Mouse (Mus musculus): Measurements from ENCODE around the gene Gjc3. TPM values are rescaled to one million over a fixed set of nuclear protein-coding genes. Genes with fewer than 3 reads are reported as not detected.
A peak's percentile ranks its signal among the peaks of the same experiment; 100 is the strongest.

Gene Gjc3
- polyA plus RNA-seq, 1 experiment from 2014 or later = 0.22 TPM

- Histone ChIP-seq H3K27me3 (ENCODE audit: insufficient read depth, low read length) (no peaks in the 10 kb centered on the region), H3K4me2 (ENCODE audit: low read depth, low read length) (no peak overlapping the region), H3K36me3 (replicated peaks; ENCODE audit: insufficient read depth, low read length) (no peaks in the 10 kb centered on the region), H3K9me3 (ENCODE audit: low read length) (no peaks in the 10 kb centered on the region), H3K9ac (replicated peaks) (no peak overlapping the region), H3K4me1 (ENCODE audit: insufficient read depth) (0 out of 2 replicates have a peak, but pooled peaks cover 3% of the 10 kb centered on the region), H3K27ac (ENCODE audit: low read depth) (peak overlapping the region; percentile 68), H3K4me3 (ENCODE audit: low read depth, low read length) (no peak overlapping the region)
- TF ChIP-seq EP300 (IDR thresholded peaks at IDR 0.05; ENCODE audit: low read depth) (no peak), CTCF (IDR thresholded peaks at IDR 0.05; ENCODE audit: low read depth) (no peak)
- 32% methylated on average over 1 of the region's 1 CpGs for WGBS (ENCODE audit: insufficient replicate concordance)
- ATAC-seq (no peak), DNase-seq (no peak)
Measured at GRCm38 (mm10) chr5:137977291-137977690, 14.4 kb upstream of the Gjc3 start.

DNA sequence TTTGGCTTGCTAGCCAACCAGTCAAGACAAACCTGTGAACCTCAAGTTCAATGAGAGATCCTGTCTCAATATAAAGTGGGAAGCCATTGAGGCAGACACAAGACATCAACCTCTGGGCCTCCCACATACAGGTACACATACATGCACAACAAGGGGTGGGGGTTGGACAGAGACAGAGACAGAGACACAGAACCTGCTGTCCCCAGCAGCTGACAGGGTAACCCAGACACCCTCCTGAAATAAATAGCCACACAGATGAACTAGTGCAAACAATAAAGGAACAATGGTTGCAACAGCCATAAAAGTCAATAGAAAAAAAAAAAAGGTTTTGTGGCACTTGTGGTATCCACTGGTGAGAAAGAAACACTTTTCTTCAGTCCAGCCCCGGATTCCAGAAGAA, 12.5 kb upstream of the Gjc3 start:
- no peaks in the 10 kb centered on the region for H3K36me3 ChIP-seq (replicated peaks; ENCODE audit: insufficient read depth, low read length)
- no peak overlapping the region for H3K4me3 ChIP-seq (ENCODE audit: low read depth, low read length)
- WGBS (ENCODE audit: insufficient replicate concordance) = 25% methylated on average over 1 of the region's 1 CpGs
- peak; percentile 79 for ATAC-seq
- peak; percentile 32 for DNase-seq
- H3K27ac ChIP-seq (ENCODE audit: low read depth) = peak overlapping the region; percentile 95
- H3K4me2 ChIP-seq (ENCODE audit: low read depth, low read length) = no peak overlapping the region
- peak; percentile 50; the same call in 1 of the 2 replicates for TF ChIP-seq EP300 (IDR thresholded peaks at IDR 0.05; ENCODE audit: low read depth)
- TF ChIP-seq CTCF (IDR thresholded peaks at IDR 0.05; ENCODE audit: low read depth) = no peak
- H3K9me3 ChIP-seq (ENCODE audit: low read length) = no peaks in the 10 kb centered on the region
- H3K4me1 ChIP-seq (ENCODE audit: insufficient read depth) = 0 out of 2 replicates have a peak, but pooled peaks cover 3% of the 10 kb centered on the region
- H3K27me3 ChIP-seq (ENCODE audit: insufficient read depth, low read length) = no peaks in the 10 kb centered on the region
- no peak overlapping the region for H3K9ac ChIP-seq (replicated peaks)

DNA sequence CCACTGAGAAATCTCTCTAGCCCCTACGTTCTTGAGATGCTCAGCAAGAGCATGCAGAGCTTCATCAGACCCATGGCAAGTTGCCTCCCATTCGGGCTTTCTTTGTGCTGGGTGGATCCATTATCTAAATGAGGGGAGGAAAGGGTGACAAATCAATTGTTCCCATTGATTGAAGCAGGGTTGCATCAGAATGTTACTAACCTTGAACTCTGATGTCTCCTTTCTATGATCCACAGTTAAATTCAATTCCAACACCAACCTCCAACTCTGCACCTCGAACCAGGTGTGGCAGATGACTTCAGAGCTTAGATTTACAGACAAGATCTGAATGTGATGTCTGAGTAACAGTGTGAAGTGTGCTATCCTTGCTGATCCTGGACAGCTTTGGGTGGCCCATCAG, 11.8 kb upstream of the Gjc3 start:
- ATAC-seq = peak; percentile 73
- H3K4me1 ChIP-seq (ENCODE audit: insufficient read depth) = 0 out of 2 replicates have a peak, but pooled peaks cover 3% of the 10 kb centered on the region
- no peaks in the 10 kb centered on the region for H3K36me3 ChIP-seq (replicated peaks; ENCODE audit: insufficient read depth, low read length)
- no peak overlapping the region for H3K4me2 ChIP-seq (ENCODE audit: low read depth, low read length)
- 32% methylated on average over 3 of the region's 3 CpGs for WGBS (ENCODE audit: insufficient replicate concordance)
- DNase-seq = peak; percentile 38
- no peaks in the 10 kb centered on the region for H3K27me3 ChIP-seq (ENCODE audit: insufficient read depth, low read length)
- no peak overlapping the region for H3K4me3 ChIP-seq (ENCODE audit: low read depth, low read length)
- H3K9ac ChIP-seq (replicated peaks) = no peak overlapping the region
- H3K27ac ChIP-seq (ENCODE audit: low read depth) = peak overlapping the region; percentile 95
- TF ChIP-seq EP300 (IDR thresholded peaks at IDR 0.05; ENCODE audit: low read depth) (peak; percentile 89), CTCF (IDR thresholded peaks at IDR 0.05; ENCODE audit: low read depth) (no peak)
- no peaks in the 10 kb centered on the region for H3K9me3 ChIP-seq (ENCODE audit: low read length)

GRCm38 (mm10) chr5:137973738-137974137, 10.8 kb upstream of the Gjc3 start:
- Histone ChIP-seq H3K4me3 (ENCODE audit: low read depth, low read length) (no peak overlapping the region), H3K9me3 (ENCODE audit: low read length) (no peaks in the 10 kb centered on the region), H3K27me3 (ENCODE audit: insufficient read depth, low read length) (no peaks in the 10 kb centered on the region), H3K4me2 (ENCODE audit: low read depth, low read length) (no peak overlapping the region), H3K4me1 (ENCODE audit: insufficient read depth) (0 out of 2 replicates have a peak, but pooled peaks cover 3% of the 10 kb centered on the region), H3K27ac (ENCODE audit: low read depth) (peak overlapping the region; percentile 95; the same call in 1 of the 2 replicates), H3K36me3 (replicated peaks; ENCODE audit: insufficient read depth, low read length) (no peaks in the 10 kb centered on the region), H3K9ac (replicated peaks) (no peak overlapping the region)
- 47% methylated on average over 3 of the region's 3 CpGs for WGBS (ENCODE audit: insufficient replicate concordance)
- peak; percentile 15; the same call in 1 of the 2 replicates for ATAC-seq
- DNase-seq = no peak
- peak; percentile 63 for TF ChIP-seq CTCF (IDR thresholded peaks at IDR 0.05; ENCODE audit: low read depth)
- no peak for TF ChIP-seq EP300 (IDR thresholded peaks at IDR 0.05; ENCODE audit: low read depth)

DNA sequence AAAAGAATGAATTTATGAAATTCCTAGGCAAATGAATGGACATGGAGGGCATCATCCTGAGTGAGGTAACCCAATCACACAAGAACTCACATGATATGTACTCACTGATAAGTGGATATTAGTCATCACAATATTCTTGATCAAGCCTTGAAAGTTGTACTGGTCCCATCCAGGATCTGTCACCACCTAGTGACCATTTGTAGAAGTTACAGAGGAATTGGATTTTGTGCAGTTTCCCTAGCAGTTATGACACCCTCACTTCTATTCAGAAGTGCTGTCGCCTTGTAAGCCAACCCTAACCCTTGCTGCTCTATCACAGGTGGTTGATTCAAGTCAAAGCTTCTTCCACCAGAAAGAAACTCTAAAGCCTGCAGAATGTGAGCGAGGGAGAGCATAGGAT, 10.3 kb upstream of the Gjc3 start:
- H3K4me2 ChIP-seq (ENCODE audit: low read depth, low read length) = no peak overlapping the region
- no peaks in the 10 kb centered on the region for H3K36me3 ChIP-seq (replicated peaks; ENCODE audit: insufficient read depth, low read length)
- no peak for ATAC-seq
- DNase-seq = no peak
- no peaks in the 10 kb centered on the region for H3K9me3 ChIP-seq (ENCODE audit: low read length)
- no peak overlapping the region for H3K4me3 ChIP-seq (ENCODE audit: low read depth, low read length)
- H3K9ac ChIP-seq (replicated peaks) = no peak overlapping the region
- H3K27ac ChIP-seq (ENCODE audit: low read depth) = no peak overlapping the region
- 0 out of 2 replicates have a peak, but pooled peaks cover 3% of the 10 kb centered on the region for H3K4me1 ChIP-seq (ENCODE audit: insufficient read depth)
- peak; percentile 51 for TF ChIP-seq CTCF (IDR thresholded peaks at IDR 0.05; ENCODE audit: low read depth)
- no peak for TF ChIP-seq EP300 (IDR thresholded peaks at IDR 0.05; ENCODE audit: low read depth)
- no peaks in the 10 kb centered on the region for H3K27me3 ChIP-seq (ENCODE audit: insufficient read depth, low read length)
- WGBS (ENCODE audit: insufficient replicate concordance) = 63% methylated on average over 2 of the region's 2 CpGs

DNA sequence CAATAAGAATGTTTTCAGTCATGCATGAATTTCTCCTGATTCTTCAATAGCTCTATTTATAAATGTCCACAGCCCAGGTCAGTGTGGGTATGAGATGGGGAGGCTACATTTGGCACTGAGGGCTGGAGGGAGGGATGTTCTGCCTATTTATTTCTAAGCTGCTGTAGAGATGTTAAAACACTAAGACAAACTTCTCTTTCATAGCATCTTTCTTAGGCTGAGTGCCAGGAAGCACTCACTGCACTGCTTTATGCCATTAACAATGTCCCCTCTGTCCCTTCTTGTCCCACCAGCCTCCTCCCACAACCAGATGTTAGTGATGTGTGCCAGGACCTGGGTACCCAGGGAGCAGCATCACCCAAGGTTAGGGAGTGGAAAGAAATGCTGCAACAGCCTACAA, 3.6 kb upstream of the Gjc3 start:
- Histone ChIP-seq H3K9ac (replicated peaks) (no peak overlapping the region), H3K4me3 (ENCODE audit: low read depth, low read length) (no peak overlapping the region), H3K27me3 (ENCODE audit: insufficient read depth, low read length) (no peaks in the 10 kb centered on the region), H3K9me3 (ENCODE audit: low read length) (no peaks in the 10 kb centered on the region), H3K4me2 (ENCODE audit: low read depth, low read length) (no peak overlapping the region), H3K36me3 (replicated peaks; ENCODE audit: insufficient read depth, low read length) (no peaks in the 10 kb centered on the region), H3K27ac (ENCODE audit: low read depth) (no peak overlapping the region), H3K4me1 (ENCODE audit: insufficient read depth) (no peaks in the 10 kb centered on the region)
- ATAC-seq (no peak), DNase-seq (no peak)
- TF ChIP-seq CTCF (IDR thresholded peaks at IDR 0.05; ENCODE audit: low read depth) (no peak), EP300 (IDR thresholded peaks at IDR 0.05; ENCODE audit: low read depth) (no peak)

DNA sequence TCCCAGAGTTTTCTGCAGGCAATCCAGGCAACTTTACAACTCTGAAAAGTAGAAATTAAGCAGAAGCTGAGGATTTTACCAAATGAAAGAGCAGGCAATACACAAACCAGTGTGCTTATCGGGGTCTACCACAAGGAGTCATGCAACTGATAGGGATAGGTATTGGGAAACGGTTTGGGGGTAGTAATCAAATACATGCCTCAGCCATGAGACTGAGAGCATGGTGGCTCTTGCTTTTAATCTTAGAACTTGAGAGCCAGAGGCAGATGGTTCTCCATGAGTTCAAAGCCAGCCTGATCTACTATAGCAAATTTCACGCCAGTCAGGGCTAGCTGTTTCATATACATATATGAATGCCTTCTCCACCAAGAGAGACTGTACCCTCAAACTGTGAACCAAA, 6.5 kb downstream of the Gjc3 start:
- no peak for DNase-seq
- ATAC-seq = no peak
- H3K4me3 ChIP-seq (ENCODE audit: low read depth, low read length) = no peak overlapping the region
- no peak overlapping the region for H3K9ac ChIP-seq (replicated peaks)
- H3K9me3 ChIP-seq (ENCODE audit: low read length) = no peaks in the 10 kb centered on the region
- no peaks in the 10 kb centered on the region for H3K4me1 ChIP-seq (ENCODE audit: insufficient read depth)
- no peaks in the 10 kb centered on the region for H3K36me3 ChIP-seq (replicated peaks; ENCODE audit: insufficient read depth, low read length)
- H3K27me3 ChIP-seq (ENCODE audit: insufficient read depth, low read length) = no peaks in the 10 kb centered on the region
- no peak for TF ChIP-seq CTCF (IDR thresholded peaks at IDR 0.05; ENCODE audit: low read depth)
- no peak for TF ChIP-seq EP300 (IDR thresholded peaks at IDR 0.05; ENCODE audit: low read depth)
- H3K4me2 ChIP-seq (ENCODE audit: low read depth, low read length) = no peak overlapping the region
- H3K27ac ChIP-seq (ENCODE audit: low read depth) = no peak overlapping the region
- 87% methylated on average over 3 of the region's 3 CpGs for WGBS (ENCODE audit: insufficient replicate concordance)
